Mouse (Mus musculus): Measurements from ENCODE around the gene Nlrp9b. TPM values are rescaled to one million over a fixed set of nuclear protein-coding genes. Genes with fewer than 3 reads are reported as not detected.
"Not testable (repeated sequence)": the region's sequence is repeated elsewhere in the genome, so short reads cannot be mapped to it uniquely, and the experiment has no call there.

Nlrp9b gene
- total RNA-seq, 2 experiments from 2014 or later = not detected

GRCm38 (mm10) chr7:20064100-20064499, 72.8 kb downstream of the Nlrp9b start:
- intact Hi-C loops (cut with DNase I) = not testable (repeated sequence)

GRCm38 (mm10) chr7:20078118-20078517, 86.9 kb downstream of the Nlrp9b start:
- DNase-seq (ENCODE audit: extremely low spot score in 1 of 2, low spot score in 2 of 2); intact Hi-C loops (cut with DNase I): not testable (repeated sequence)

More at GRCm38 (mm10) chr7:20064100-20064499, 72.8 kb downstream of the Nlrp9b start:
- not testable (repeated sequence) for DNase-seq (ENCODE audit: extremely low spot score in 1 of 2, low spot score in 2 of 2)

- DNase-seq (ENCODE audit: extremely low spot score in 1 of 2, low spot score in 2 of 2); intact Hi-C loops (cut with DNase I): not testable (repeated sequence)
Observed at GRCm38 (mm10) chr7:20099380-20099779, 108.1 kb downstream of the Nlrp9b start, which contains the start of gene Vmn1r91. TSS of gene Vmn1r91 (plus strand) at chr7:20099680.

GRCm38 (mm10) chr7:20122479-20122878, 131.2 kb downstream of the Nlrp9b start, which contains the start of gene Gm16442:
TSS of gene Gm16442 (minus strand) at chr7:20122579.
- intact Hi-C loops (cut with DNase I); DNase-seq (ENCODE audit: extremely low spot score in 1 of 2, low spot score in 2 of 2): not testable (repeated sequence)

Other genes with a start within 250 kb of the Nlrp9b start
- gene Nectin2, start 241.0 kb upstream of the Nlrp9b start, total RNA-seq (2021) = 10 to 100 TPM; 18.9 to 22.0 TPM
- 10 to 100 TPM; 10.3 to 10.9 TPM for gene Bcam, start 220.4 kb upstream of the Nlrp9b start, total RNA-seq (2021)
- not detected for gene Cblc, start 194.7 kb upstream of the Nlrp9b start, total RNA-seq (2021)
- gene Bcl3, start 168.7 kb upstream of the Nlrp9b start, total RNA-seq (2021) = 1 to 10 TPM in 1 of 2 experiments, not detected in 1; 1.0 TPM
- gene Gm19345, start 139.5 kb upstream of the Nlrp9b start, total RNA-seq (2021) = 1 to 10 TPM; 6.3 to 6.7 TPM
- not detected for gene Ceacam16, start 130.2 kb upstream of the Nlrp9b start, total RNA-seq (2021)
- gene Ceacam19, start 103.5 kb upstream of the Nlrp9b start, total RNA-seq (2021) = not detected
- gene Pvr, start 70.3 kb upstream of the Nlrp9b start, total RNA-seq (2021) = 10 to 100 TPM in 1 of 2 experiments, 1 to 10 TPM in 1; 9.8 to 14.1 TPM
- gene Igsf23, start 40.7 kb upstream of the Nlrp9b start, total RNA-seq (2021) = not detected
- gene Ceacam20, start 26.1 kb upstream of the Nlrp9b start, total RNA-seq (2021) = not detected
- gene Vmn1r91, start 108.2 kb downstream of the Nlrp9b start, total RNA-seq (2021) = not detected
- gene Gm16442, start 131.1 kb downstream of the Nlrp9b start, total RNA-seq (2021) = not detected
- gene Vmn1r93, start 147.6 kb downstream of the Nlrp9b start, total RNA-seq (2021) = not detected
- not detected for gene Vmn1r94, start 176.9 kb downstream of the Nlrp9b start, total RNA-seq (2021)
- gene Vmn1r95, start 202.2 kb downstream of the Nlrp9b start, total RNA-seq (2021) = not detected
- gene Gm6164, start 214.1 kb downstream of the Nlrp9b start, total RNA-seq (2021) = not detected
- not detected for gene Gm4498, start 242.4 kb downstream of the Nlrp9b start, total RNA-seq (2021)

Measured in left cerebral cortex, postnatal 10 days (tissue).